Mouse (Mus musculus) Patski (cell line): ENCODE data around the gene Gm20388. TPM values are rescaled to one million over a fixed set of nuclear protein-coding genes. Genes with fewer than 3 reads are reported as not detected.

Experiments used
- ATAC-seq: fragments of 100-300 bp; one replicate; pipeline ENCODE4 v1.8.0; 2021
- CTCF ChIA-PET: fragments of 350-600 bp; sonication (Branson Sonifier 250); formaldehyde crosslinking; loops from one replicate; lab custom pipeline; 2022; ENCODE audit warnings: inconsistent platforms; lab: Charles Lee
- POLR2A ChIA-PET: fragments of 350-600 bp; sonication (Branson Sonifier 250); formaldehyde crosslinking; loops from one replicate; lab custom pipeline; 2022; ENCODE audit warnings: antibody characterized with exemption, inconsistent platforms; lab: Charles Lee
- DNase-seq: peaks from one replicate; pipeline ENCODE4 v3.0.0-alpha.2; 2011; ENCODE audit warnings: low read depth, low spot score
- H3K27me3 ChIP-seq: fragments of 371-371 bp; one replicate; pipeline ENCODE4 v1.5.1; 2021
- CTCF ChIP-seq: fragments of 100-300 bp; IDR thresholded peaks from one replicate; pipeline ENCODE4 v1.5.1; 2021
- in situ Hi-C: fragments of 300-500 bp; cut with MboI; formaldehyde crosslinking; loops from 3 replicates; pipeline ENCODE4 v1.11.1; 2018; ENCODE audit warnings: low pct_unique_long_range_greater_than_20kb, mixed read lengths
- polyA plus RNA-seq: library from polyadenylated mRNA; unstranded; gene quantifications from one replicate; pipeline ENCODE4 v1.2.3, GENCODE M21; 2021

Gene Gm20388
- polyA plus RNA-seq, 1 experiment from 2014 or later = 86.7 TPM

DNA sequence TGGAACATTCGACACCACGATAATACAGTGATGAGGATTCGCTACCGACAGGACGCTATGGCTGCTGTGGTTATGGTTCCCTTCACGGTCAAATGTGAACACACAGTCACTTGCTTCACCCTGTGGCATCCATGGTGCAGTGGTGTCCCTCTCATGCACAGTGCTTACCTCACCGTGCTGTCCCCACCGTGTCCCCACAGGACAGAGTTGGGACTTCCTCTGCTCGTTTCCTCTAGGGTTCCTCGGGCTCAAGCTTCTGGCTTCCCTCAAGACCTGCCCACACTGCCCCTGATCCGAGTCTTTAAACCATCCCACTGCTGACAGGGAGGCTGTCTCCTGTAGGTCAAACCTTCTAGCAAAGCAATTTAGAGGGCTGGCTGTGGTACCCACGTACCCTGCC is 2167.7 kb downstream of the Gm20388 start:
- ChIA-PET POLR2A (no interaction called here), CTCF (no interaction called here)
- no peak for ATAC-seq
- H3K27me3 ChIP-seq = no peaks in the 10 kb centered on the region
- in situ Hi-C loops = no loop called here
- no peak for TF ChIP-seq CTCF
- no peak for DNase-seq

DNA sequence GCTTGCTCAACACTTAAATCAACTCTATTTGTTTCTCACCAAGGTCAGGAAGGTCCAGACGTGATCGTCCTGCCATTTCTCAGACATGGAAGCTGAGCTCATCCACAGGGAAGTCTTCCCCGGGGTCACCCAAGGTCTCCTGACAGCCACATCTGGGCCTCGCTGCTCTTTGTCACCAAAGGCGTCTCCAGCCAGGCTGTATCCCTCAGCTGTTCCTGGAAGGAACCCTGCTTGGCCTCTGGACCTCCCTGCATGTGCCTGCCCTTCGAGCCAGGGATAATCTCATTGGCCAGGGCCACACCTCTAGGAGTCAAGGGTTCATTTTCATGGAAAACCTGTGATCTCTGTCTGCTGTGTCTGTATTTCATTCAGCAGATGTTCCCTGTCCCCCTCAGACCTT is 2168.5 kb downstream of the Gm20388 start:
- ATAC-seq (no peak), DNase-seq (no peak)
- H3K27me3 ChIP-seq = no peaks in the 10 kb centered on the region
- ChIA-PET CTCF (no interaction called here), POLR2A (no interaction called here)
- in situ Hi-C loops = no loop called here
- TF ChIP-seq CTCF = no peak

DNA sequence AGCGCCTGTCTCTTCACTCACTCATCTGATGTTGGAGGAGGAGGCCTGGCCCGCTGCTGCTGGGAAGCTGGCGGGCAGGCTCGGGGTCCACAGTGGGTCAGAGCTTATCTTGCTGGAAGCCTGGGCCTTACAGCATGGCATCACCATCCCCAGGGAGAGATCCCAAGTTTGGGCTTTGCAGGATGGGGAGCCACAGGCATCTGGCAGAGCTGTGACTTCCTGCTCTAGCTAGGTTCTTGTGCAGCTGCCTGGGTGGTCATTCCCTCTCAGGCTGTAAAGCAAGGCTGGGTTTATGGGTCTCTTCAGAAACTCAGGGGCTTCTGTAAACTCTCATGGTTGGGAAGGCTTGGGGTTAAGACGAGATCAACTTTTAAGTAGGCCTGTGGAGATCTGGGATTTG is 2169.7 kb downstream of the Gm20388 start:
- no peak for ATAC-seq
- no peak for DNase-seq
- no peaks in the 10 kb centered on the region for H3K27me3 ChIP-seq
- TF ChIP-seq CTCF = no peak
- in situ Hi-C loops = no loop called here
- CTCF ChIA-PET = interaction anchor here (1.4 kb wide), 1 partner anchor 13 kb away, joined by 4 read pairs; no protein-coding TSS in a partner anchor
- POLR2A ChIA-PET = no interaction called here

DNA sequence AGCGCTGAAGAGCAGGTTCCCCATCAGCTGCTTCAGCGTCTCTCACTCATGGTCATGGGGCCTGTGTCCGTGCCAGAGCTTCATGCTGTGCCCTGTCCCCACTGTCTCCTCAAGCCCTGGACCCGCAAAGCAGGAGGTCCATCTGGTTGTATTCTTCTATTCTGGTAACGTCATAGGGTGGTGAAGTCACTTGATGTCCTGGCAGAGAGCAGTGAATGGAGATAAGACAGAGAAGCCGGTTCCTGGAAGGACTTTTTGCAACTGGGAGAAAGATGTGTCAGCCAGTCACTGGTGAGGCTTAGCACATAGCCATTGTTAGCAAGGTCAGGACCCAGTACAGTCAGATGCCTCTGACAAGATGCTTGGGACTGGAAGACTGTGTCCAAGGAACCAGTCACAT is 2172.8 kb downstream of the Gm20388 start:
- ChIA-PET POLR2A (interaction anchor here (1.1 kb wide), 1 partner anchor 13 kb away, joined by 3 read pairs; no protein-coding TSS in a partner anchor), CTCF (no interaction called here)
- no peaks in the 10 kb centered on the region for H3K27me3 ChIP-seq
- DNase-seq (no peak), ATAC-seq (no peak)
- no peak for TF ChIP-seq CTCF
- in situ Hi-C loops = no loop called here

DNA sequence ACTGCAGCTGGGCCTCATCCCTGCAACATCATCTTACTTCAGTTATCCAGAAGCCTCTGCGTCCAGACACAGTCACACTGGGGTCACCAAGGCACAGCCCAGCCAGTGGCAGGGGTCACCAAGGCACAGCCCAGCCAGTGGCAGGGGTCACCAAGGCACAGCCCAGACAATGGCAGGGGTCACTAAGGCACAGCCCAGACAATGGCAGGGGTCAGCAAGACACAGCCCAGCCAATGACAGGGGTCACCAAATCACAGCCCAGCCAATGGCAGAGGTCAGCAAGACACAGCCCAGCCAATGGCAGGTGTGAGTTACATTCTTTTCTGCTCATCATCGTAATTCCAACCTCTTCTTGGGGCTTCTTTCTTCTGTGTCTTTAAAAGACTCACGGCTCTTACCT is 2173.5 kb downstream of the Gm20388 start:
- in situ Hi-C loops = no loop called here
- ATAC-seq = no peak
- POLR2A ChIA-PET = interaction anchor here (1.0 to 1.1 kb wide), 2 partner anchors 12 to 14 kb away, joined by 3 read pairs; no protein-coding TSS in a partner anchor
- no peak for TF ChIP-seq CTCF
- CTCF ChIA-PET = no interaction called here
- no peaks in the 10 kb centered on the region for H3K27me3 ChIP-seq
- no peak for DNase-seq

DNA sequence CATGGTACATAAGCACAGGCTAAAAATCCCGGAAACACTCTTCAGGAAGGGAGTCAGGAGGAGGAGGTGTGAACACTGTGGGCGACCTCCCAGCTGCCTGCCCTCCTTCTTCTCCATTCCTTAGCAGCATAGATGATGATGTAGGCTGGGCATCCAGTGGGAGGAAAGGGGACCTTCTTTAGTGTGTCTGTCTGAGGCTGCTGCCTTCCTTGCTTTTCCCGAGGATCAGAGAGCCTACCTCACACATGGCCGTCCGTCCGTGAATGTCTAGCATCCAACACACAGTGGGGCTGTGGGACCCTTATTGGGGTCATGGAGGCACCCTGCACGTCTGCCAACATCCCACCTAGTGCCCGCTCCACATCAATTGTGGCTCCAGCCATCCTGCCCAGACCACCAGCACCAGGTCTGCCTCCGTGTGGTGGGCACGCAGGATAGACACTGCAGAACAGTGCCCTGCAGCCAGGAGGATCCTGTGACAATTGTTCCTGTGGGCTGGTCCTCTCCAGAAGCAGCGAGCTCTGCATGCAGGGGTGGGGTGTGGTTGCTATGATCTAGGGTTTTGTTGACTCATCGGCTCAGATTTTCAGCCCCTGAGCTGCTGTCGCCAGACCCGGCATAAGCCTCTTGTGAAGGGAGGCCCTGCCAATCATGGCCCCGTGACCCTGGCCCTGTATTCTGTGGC is 2174.2 kb downstream of the Gm20388 start:
- H3K27me3 ChIP-seq = no peaks in the 10 kb centered on the region
- in situ Hi-C loops = no loop called here
- DNase-seq = no peak
- ChIA-PET POLR2A (interaction anchor here (1.0 to 1.1 kb wide), 2 partner anchors 13 to 15 kb away, joined by 3 read pairs; no protein-coding TSS in a partner anchor), CTCF (no interaction called here)
- no peak for ATAC-seq
- TF ChIP-seq CTCF = no peak

DNA sequence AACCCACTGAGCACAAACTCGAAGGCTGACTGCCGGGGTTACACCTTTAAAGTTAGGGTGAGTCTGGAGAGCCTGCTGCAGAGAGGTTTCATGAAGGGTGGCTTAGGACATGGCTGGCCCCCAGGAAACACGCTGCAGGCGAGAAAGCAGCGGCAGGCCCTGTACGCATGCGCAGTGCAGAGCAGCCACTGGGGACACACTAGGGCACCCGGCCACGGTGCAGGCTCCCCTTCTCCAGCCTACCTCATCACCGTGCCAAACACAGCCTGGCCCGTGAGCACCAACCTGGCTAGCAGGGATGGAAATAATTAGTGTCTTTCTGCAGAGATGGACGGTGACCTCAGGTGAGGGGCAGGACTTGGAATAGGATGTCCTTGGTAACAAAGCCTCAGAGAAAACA is 2175.4 kb downstream of the Gm20388 start:
- H3K27me3 ChIP-seq = no peaks in the 10 kb centered on the region
- POLR2A ChIA-PET = no interaction called here
- CTCF ChIA-PET = no interaction called here
- DNase-seq = no peak
- no peak for ATAC-seq
- in situ Hi-C loops = no loop called here
- TF ChIP-seq CTCF = no peak

DNA sequence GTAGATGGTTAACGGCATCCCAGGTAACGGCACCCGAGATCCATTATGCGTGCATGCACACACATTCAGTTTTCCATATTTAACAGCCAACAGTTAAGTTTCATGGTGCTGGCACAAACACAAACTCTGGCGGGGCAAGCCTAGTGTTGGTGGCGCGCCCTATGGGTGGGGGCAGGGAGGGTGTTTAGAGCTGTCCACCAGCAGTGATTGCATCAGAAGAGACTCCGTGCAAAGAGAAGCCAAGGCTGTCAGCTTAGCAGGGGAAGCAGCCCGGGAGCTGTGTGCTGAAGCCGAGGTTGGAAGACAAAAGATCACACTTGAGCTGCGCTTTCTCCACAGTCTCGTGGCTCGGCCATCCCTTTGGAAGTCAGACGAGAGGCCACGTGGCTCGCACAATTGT is 2178.0 kb downstream of the Gm20388 start:
- no peak for DNase-seq
- H3K27me3 ChIP-seq = no peaks in the 10 kb centered on the region
- ChIA-PET POLR2A (no interaction called here), CTCF (interaction anchor here (1.0 kb wide), 1 partner anchor 111 kb away, joined by 3 read pairs; no protein-coding TSS in a partner anchor)
- no peak for TF ChIP-seq CTCF
- in situ Hi-C loops = no loop called here
- ATAC-seq = no peak

DNA sequence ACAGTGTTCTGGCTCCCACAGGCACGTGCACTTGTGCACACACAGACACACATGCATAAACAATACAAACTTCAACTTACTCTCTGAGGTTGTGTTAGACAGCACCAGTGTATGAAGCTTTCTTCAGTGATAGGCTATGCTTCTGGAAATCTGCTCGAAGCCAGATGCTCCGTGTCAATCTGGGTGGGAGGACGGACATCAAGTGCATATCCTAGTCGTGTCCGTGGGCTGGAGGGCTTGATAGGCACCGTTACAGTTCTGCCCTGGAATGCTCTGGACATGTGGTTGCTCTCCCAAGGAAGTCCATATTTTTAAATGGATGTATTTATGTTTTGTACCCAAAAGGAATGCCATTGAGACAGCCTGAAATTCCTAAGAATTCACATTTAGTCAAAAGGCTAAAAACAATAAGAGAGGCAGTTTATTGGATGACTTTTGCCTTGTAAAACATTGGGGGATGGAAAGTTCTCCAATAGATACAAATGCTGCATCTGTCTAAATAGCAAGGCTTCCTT is 2178.6 kb downstream of the Gm20388 start:
- CTCF ChIA-PET = interaction anchor here (1.0 kb wide), 1 partner anchor 112 kb away, joined by 3 read pairs; no protein-coding TSS in a partner anchor
- POLR2A ChIA-PET = no interaction called here
- no peaks in the 10 kb centered on the region for H3K27me3 ChIP-seq
- DNase-seq (no peak), ATAC-seq (no peak)
- TF ChIP-seq CTCF = no peak
- in situ Hi-C loops = no loop called here

DNA sequence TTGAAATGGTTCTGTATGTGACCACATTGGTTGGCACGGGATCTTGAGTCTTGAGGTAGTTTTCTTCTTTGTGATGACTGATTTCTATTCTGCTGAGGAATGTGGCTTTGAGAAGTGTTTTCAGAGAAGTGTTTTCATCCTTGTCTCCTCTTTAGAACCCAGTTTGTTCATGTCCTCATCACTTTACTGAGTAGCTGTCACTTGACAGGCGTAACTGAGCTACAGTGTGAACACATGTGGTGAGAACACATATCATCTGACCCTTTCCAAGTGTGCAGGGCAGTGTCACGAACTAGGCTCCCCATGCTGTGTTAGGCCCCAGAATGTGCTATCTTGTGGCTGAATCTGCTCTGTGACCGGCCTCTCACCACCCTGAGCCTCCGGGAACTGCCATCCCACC is 2181.8 kb downstream of the Gm20388 start:
- in situ Hi-C loops = no loop called here
- ChIA-PET POLR2A (no interaction called here), CTCF (no interaction called here)
- TF ChIP-seq CTCF = no peak
- H3K27me3 ChIP-seq = no peaks in the 10 kb centered on the region
- ATAC-seq (no peak), DNase-seq (no peak)

DNA sequence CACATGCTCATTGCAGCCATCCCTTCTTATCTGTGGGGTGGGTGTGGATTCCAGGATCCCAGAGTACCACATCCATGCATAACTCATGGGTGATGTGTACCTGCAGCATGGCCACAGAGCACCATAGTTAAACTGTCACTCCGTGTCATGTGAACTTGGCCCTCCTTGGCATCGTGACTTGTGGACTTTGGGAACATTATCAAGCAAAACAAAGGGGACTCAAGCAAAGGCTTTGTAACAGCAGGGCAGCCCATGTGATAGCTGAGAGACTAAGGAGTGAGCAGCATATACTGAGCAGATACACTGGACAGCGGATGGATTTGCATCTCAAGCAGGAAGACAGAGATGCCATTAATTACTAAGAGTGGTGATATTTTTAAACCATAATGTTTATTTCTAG is 2188.1 kb downstream of the Gm20388 start:
- ChIA-PET POLR2A (no interaction called here), CTCF (no interaction called here)
- no peak for ATAC-seq
- in situ Hi-C loops = no loop called here
- DNase-seq = no peak
- H3K27me3 ChIP-seq = no peaks in the 10 kb centered on the region
- no peak for TF ChIP-seq CTCF
